Comparison of ENCODE assay signal across 11 mouse cellular contexts in the genomic region with DNA sequence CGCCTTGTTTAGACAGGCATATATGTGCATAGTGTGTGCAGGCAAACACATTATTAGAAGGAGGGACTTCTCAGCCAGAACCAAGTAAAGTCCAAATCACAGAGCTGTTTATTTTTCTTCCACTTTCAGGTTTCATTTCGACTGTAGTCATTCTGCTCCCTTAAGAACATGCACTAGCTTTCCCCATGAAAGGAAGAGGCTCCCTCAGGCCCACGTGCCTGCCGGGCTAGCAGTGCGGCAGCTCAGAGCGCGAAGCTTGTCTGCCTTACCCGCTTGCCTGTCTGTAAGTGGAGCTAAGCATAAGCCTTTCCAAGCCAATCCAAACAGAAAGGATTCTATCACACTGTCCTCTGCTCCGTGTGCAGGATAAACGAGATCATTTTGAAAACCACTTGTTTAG. TPM values are rescaled to one million over a fixed set of nuclear protein-coding genes. Genes with fewer than 3 reads are reported as not detected.
DNase-seq lines count a peak whose midpoint lies in the region; ATAC-seq and TF ChIP-seq lines count a peak whose summit lies in the region.
"Had no signal": no experiment of that assay in that cellular context is flagged by ENCODE, and none has a peak within 500 bp of the region (broad histone marks: within the 10 kb centered on the region; RNA-seq: fewer than 3 reads in every experiment).

No protein-coding gene starts in this region.

- 56% methylated on average over 10 of the region's 10 CpGs for WGBS in intestine, embryonic 14.5 days
- 57% methylated on average over 10 of the region's 10 CpGs for WGBS in intestine, postnatal 0 days

- H3K9me3 ChIP-seq in intestine, embryonic 14.5 days (ENCODE audit: control insufficient read depth, low read length) = no peaks in the 10 kb centered on the region
- H3K9me3 ChIP-seq in intestine, postnatal 0 days (ENCODE audit: control insufficient read depth) = no peaks in the 10 kb centered on the region
- H3K9me3 ChIP-seq: heart, embryonic 13.5 days; liver, embryonic 15.5 days; midbrain, embryonic 10.5 days had no signal

- TF ChIP-seq CTCF in intestine, postnatal 0 days (IDR thresholded peaks at IDR 0.05; ENCODE audit: low read depth) = no peak
- no peak for TF ChIP-seq CTCF in embryonic fibroblast, embryonic 13.5 days (IDR thresholded peaks at IDR 0.05; ENCODE audit: borderline replicate concordance, insufficient read depth, low read length)

- H3K4me3 ChIP-seq in intestine, embryonic 14.5 days (ENCODE audit: low read depth, low read length) = no peak overlapping the region
- no peak overlapping the region for H3K4me3 ChIP-seq in intestine, postnatal 0 days (ENCODE audit: low read depth, low read length)
- no peak overlapping the region for H3K4me3 ChIP-seq in embryonic fibroblast, embryonic 13.5 days (ENCODE audit: insufficient read depth, low read length)
- H3K4me3 ChIP-seq: heart, embryonic 13.5 days; liver, embryonic 15.5 days; midbrain, embryonic 10.5 days had no signal

- H3K4me1 ChIP-seq in intestine, embryonic 14.5 days (replicated peaks; ENCODE audit: control insufficient read depth, insufficient read depth, low read length) = no peaks in the 10 kb centered on the region
- no peaks in the 10 kb centered on the region for H3K4me1 ChIP-seq in intestine, postnatal 0 days (replicated peaks; ENCODE audit: control insufficient read depth, insufficient read depth, low read length)
- peaks cover 3% of the 10 kb centered on the region; the same call in 1 of the 2 replicates for H3K4me1 ChIP-seq in embryonic fibroblast, embryonic 13.5 days (ENCODE audit: control insufficient read depth, insufficient read depth, low read length)

- peaks cover 5% of the 10 kb centered on the region; the same call in 1 of the 2 replicates for H3K36me3 ChIP-seq in intestine, embryonic 14.5 days (ENCODE audit: control insufficient read depth, insufficient read depth, low read length)
- no peaks in the 10 kb centered on the region for H3K36me3 ChIP-seq in intestine, postnatal 0 days (ENCODE audit: control insufficient read depth, insufficient read depth)
- H3K36me3 ChIP-seq: liver, embryonic 15.5 days had no signal

- TF ChIP-seq POLR2A in embryonic fibroblast, embryonic 13.5 days (IDR thresholded peaks at IDR 0.05; ENCODE audit: low read depth, low read length) = no peak

- H3K27me3 ChIP-seq in intestine, embryonic 14.5 days (replicated peaks; ENCODE audit: control insufficient read depth, insufficient read depth, low read length) = no peaks in the 10 kb centered on the region
- H3K27me3 ChIP-seq in intestine, postnatal 0 days (replicated peaks; ENCODE audit: control insufficient read depth, insufficient read depth, low read length) = no peaks in the 10 kb centered on the region
- H3K27me3 ChIP-seq: heart, embryonic 13.5 days; liver, embryonic 15.5 days had no signal

- no peak for DNase-seq in intestine, embryonic 14.5 days (ENCODE audit: low spot score)
- DNase-seq in thymus, postnatal 0 days (ENCODE audit: low spot score) = peak; percentile 42
- no peak for DNase-seq in thymus, postnatal 10 days (ENCODE audit: low spot score in 2 of 2)
- DNase-seq in adrenal gland, adult 18-20 months (ENCODE audit: low spot score in 2 of 2) = no peak
- DNase-seq in urinary bladder, postnatal 36 days (ENCODE audit: low spot score in 2 of 2) = no peak
- DNase-seq: kidney, postnatal 4 days had no signal

- no peak overlapping the region for H3K9ac ChIP-seq in intestine, embryonic 14.5 days (ENCODE audit: low read length)
- H3K9ac ChIP-seq in intestine, postnatal 0 days (ENCODE audit: low read depth, low read length) = no peak overlapping the region
- H3K9ac ChIP-seq: heart, embryonic 13.5 days; liver, embryonic 15.5 days had no signal

- no peak for ATAC-seq in intestine, embryonic 14.5 days (replicated peaks; ENCODE audit: low FRiP score, low TSS enrichment, low read depth)
- no peak for ATAC-seq in intestine, postnatal 0 days

- H3K4me2 ChIP-seq in intestine, embryonic 14.5 days (ENCODE audit: low read length) = no peak overlapping the region
- no peak overlapping the region for H3K4me2 ChIP-seq in intestine, postnatal 0 days (replicated peaks; ENCODE audit: low read depth)
- H3K4me2 ChIP-seq: heart, embryonic 13.5 days; liver, embryonic 15.5 days had no signal

- H3K27ac ChIP-seq in intestine, embryonic 14.5 days (ENCODE audit: low read depth) = peak overlapping the region; percentile 12
- H3K27ac ChIP-seq in intestine, postnatal 0 days (ENCODE audit: low read depth, low read length) = no peak overlapping the region; the same call in 1 of the 2 replicates
- H3K27ac ChIP-seq in embryonic fibroblast, embryonic 13.5 days (ENCODE audit: insufficient read depth, low read length) = peak overlapping the region; percentile 21
- H3K27ac ChIP-seq: liver, embryonic 15.5 days; midbrain, embryonic 10.5 days had no signal

RNA-seq across cellular contexts. Expression of a gene that starts 38.1 kb away (rescaled TPM):
- polyA plus RNA-seq in intestine, embryonic 14.5 days (2014; fragmentation: Nextera tagmentation; extraction: Ambion mirVana) = 43.0 and 46.8 TPM in 2 replicates
- 25.6 and 26.1 TPM in 2 replicates for polyA plus RNA-seq in intestine, postnatal 0 days (2015; fragmentation: Nextera tagmentation; extraction: Ambion mirVana)
- polyA plus RNA-seq in thymus, postnatal 0 days (2015; fragmentation: Nextera tagmentation; extraction: Ambion mirVana) = 24.3 and 28.1 TPM in 2 replicates
- polyA plus RNA-seq in embryonic fibroblast, embryonic 13.5 days (2011; ENCODE audit: insufficient read length, low read depth, missing spikeins) = 34.8 and 49.0 TPM in 2 replicates
- 10 to 100 TPM; 31.8 to 32.1 TPM for total RNA-seq in adrenal gland, adult 18-20 months (2021)

RNA-seq across cellular contexts. Expression of a gene that starts 46.7 kb away (rescaled TPM):
- polyA plus RNA-seq in intestine, embryonic 14.5 days (2014; fragmentation: Nextera tagmentation; extraction: Ambion mirVana) = 0.65 and 0.91 TPM in 2 replicates
- polyA plus RNA-seq in intestine, postnatal 0 days (2015; fragmentation: Nextera tagmentation; extraction: Ambion mirVana) = 6.0 and 6.8 TPM in 2 replicates
- 0.24 and 0.35 TPM in 2 replicates for polyA plus RNA-seq in thymus, postnatal 0 days (2015; fragmentation: Nextera tagmentation; extraction: Ambion mirVana)
- 0.27 and 1.1 TPM in 2 replicates for polyA plus RNA-seq in embryonic fibroblast, embryonic 13.5 days (2011; ENCODE audit: insufficient read length, low read depth, missing spikeins)
- 10 to 100 TPM; 41.4 to 46.5 TPM for total RNA-seq in adrenal gland, adult 18-20 months (2021)
